Mouse (Mus musculus) gastrocnemius, postnatal 4 days (tissue): Measurements from ENCODE around the gene Ust. TPM values are rescaled to one million over a fixed set of nuclear protein-coding genes. Genes with fewer than 3 reads are reported as not detected.

Experiments
- DNase-seq, 2 experiments: peaks; one replicate each; pipeline ENCODE4 v3.0.0; 2021 to 2022; ENCODE audit warnings: low spot score in 2 of 2, mixed read lengths in 2 of 2
- total RNA-seq, 2 experiments: library from RNA; stranded (reverse); gene quantifications; 2 replicates each; pipeline ENCODE4 v1.2.3; 2021

Gene Ust
- total RNA-seq, 2 experiments from 2014 or later: 5.1 to 6.1 TPM

- DNase-seq: no peak
Measured at GRCm38 (mm10) chr10:8232535-8232934, 286.1 kb downstream of the Ust start.

- no peak for DNase-seq
Measured at GRCm38 (mm10) chr10:8228375-8228743, 290.3 kb downstream of the Ust start.

GRCm38 (mm10) chr10:8227705-8228374 lies 290.8 kb downstream of the Ust start:
- DNase-seq: no peak

- DNase-seq: no peak
Measured at GRCm38 (mm10) chr10:8226650-8227049, 292.0 kb downstream of the Ust start.

GRCm38 (mm10) chr10:8224641-8225040 lies 294.0 kb downstream of the Ust start:
- DNase-seq: no peak

- DNase-seq: no peak
Measured at GRCm38 (mm10) chr10:8224046-8224445, 294.6 kb downstream of the Ust start.

- DNase-seq: no peak
Measured at GRCm38 (mm10) chr10:8216946-8217345, 301.7 kb downstream of the Ust start.

GRCm38 (mm10) chr10:8215181-8215580 lies 303.4 kb downstream of the Ust start:
- DNase-seq: no peak

GRCm38 (mm10) chr10:8213906-8214421 lies 304.7 kb downstream of the Ust start:
- DNase-seq: no peak

GRCm38 (mm10) chr10:8213266-8213905 lies 305.2 kb downstream of the Ust start:
- no peak for DNase-seq

- no peak for DNase-seq
Measured at GRCm38 (mm10) chr10:8212611-8213226, 305.9 kb downstream of the Ust start.

- no peak for DNase-seq
Measured at GRCm38 (mm10) chr10:8211694-8212093, 306.9 kb downstream of the Ust start.

- no peak for DNase-seq
Measured at GRCm38 (mm10) chr10:8210366-8210765, 308.3 kb downstream of the Ust start.

GRCm38 (mm10) chr10:8207358-8207757 lies 311.3 kb downstream of the Ust start:
- DNase-seq: no peak

GRCm38 (mm10) chr10:8203681-8204080 lies 314.9 kb downstream of the Ust start:
- DNase-seq: no peak

GRCm38 (mm10) chr10:8199816-8200215 lies 318.8 kb downstream of the Ust start:
- DNase-seq: no peak

GRCm38 (mm10) chr10:8199026-8199756 lies 319.4 kb downstream of the Ust start:
- no peak for DNase-seq

- DNase-seq: no peak
Measured at GRCm38 (mm10) chr10:8197661-8198060, 321.0 kb downstream of the Ust start.

- peak in 1 of 2 experiments; percentile 57 for DNase-seq
Measured at GRCm38 (mm10) chr10:8196300-8196699, 322.3 kb downstream of the Ust start.

GRCm38 (mm10) chr10:8195730-8196129 lies 322.9 kb downstream of the Ust start:
- no peak for DNase-seq

- DNase-seq: no peak
Measured at GRCm38 (mm10) chr10:8189331-8189981, 329.2 kb downstream of the Ust start.
